Mouse (Mus musculus): ENCODE results near the gene Trim46. TPM values are rescaled to one million over a fixed set of nuclear protein-coding genes. Genes with fewer than 3 reads are reported as not detected.

Gene Trim46
- polyA plus RNA-seq, 1 experiment = 12.1 TPM

- no peak for TF ChIP-seq CTCF (IDR thresholded peaks at IDR 0.05; ENCODE audit: borderline replicate concordance, control insufficient read depth, extremely low read depth, insufficient read depth, low read length, poor library complexity)
- TF ChIP-seq POLR2A (IDR thresholded peaks at IDR 0.05; ENCODE audit: control insufficient read depth, extremely low read depth, insufficient read depth, low read length, poor library complexity) = no peak
- WGBS = 83% methylated on average over 2 of the region's 2 CpGs
- Histone ChIP-seq H3K4me3 (ENCODE audit: control insufficient read depth, insufficient read depth, low read length) (no peak overlapping the region), H3K27me3 (ENCODE audit: control insufficient read depth, insufficient read depth, low read length) (no peaks in the 10 kb centered on the region), H3K4me1 (replicated peaks; ENCODE audit: control insufficient read depth, insufficient read depth, low read length) (peaks cover 6% of the 10 kb centered on the region), H3K36me3 (ENCODE audit: control insufficient read depth, insufficient read depth, low read length) (peaks cover 47% of the 10 kb centered on the region), H3K27ac (ENCODE audit: control insufficient read depth, insufficient read depth, low read length) (no peak overlapping the region)
- no peak for DNase-seq
Measured at GRCm38 (mm10) chr3:89206695-89207094, 39.4 kb downstream of the Trim46 start.

- DNase-seq = no peak
- Histone ChIP-seq H3K27me3 (ENCODE audit: control insufficient read depth, insufficient read depth, low read length) (no peaks in the 10 kb centered on the region), H3K4me1 (replicated peaks; ENCODE audit: control insufficient read depth, insufficient read depth, low read length) (peaks cover 6% of the 10 kb centered on the region), H3K36me3 (ENCODE audit: control insufficient read depth, insufficient read depth, low read length) (peaks cover 47% of the 10 kb centered on the region), H3K4me3 (ENCODE audit: control insufficient read depth, insufficient read depth, low read length) (no peak overlapping the region), H3K27ac (ENCODE audit: control insufficient read depth, insufficient read depth, low read length) (no peak overlapping the region)
- WGBS = 97% methylated on average over 7 of the region's 7 CpGs
- no peak for TF ChIP-seq POLR2A (IDR thresholded peaks at IDR 0.05; ENCODE audit: control insufficient read depth, extremely low read depth, insufficient read depth, low read length, poor library complexity)
- TF ChIP-seq CTCF (IDR thresholded peaks at IDR 0.05; ENCODE audit: borderline replicate concordance, control insufficient read depth, extremely low read depth, insufficient read depth, low read length, poor library complexity) = no peak
Measured at GRCm38 (mm10) chr3:89206079-89206478, 40.0 kb downstream of the Trim46 start.

GRCm38 (mm10) chr3:89203142-89203514 lies 43.0 kb downstream of the Trim46 start:
- DNase-seq = no peak
- H3K27me3 ChIP-seq (ENCODE audit: control insufficient read depth, insufficient read depth, low read length) = no peaks in the 10 kb centered on the region
- WGBS = 21% methylated on average over 5 of the region's 5 CpGs
- H3K4me1 ChIP-seq (replicated peaks; ENCODE audit: control insufficient read depth, insufficient read depth, low read length) = peaks cover 6% of the 10 kb centered on the region
- peaks cover 33% of the 10 kb centered on the region for H3K36me3 ChIP-seq (ENCODE audit: control insufficient read depth, insufficient read depth, low read length)
- TF ChIP-seq CTCF (IDR thresholded peaks at IDR 0.05; ENCODE audit: borderline replicate concordance, control insufficient read depth, extremely low read depth, insufficient read depth, low read length, poor library complexity) (no peak), POLR2A (IDR thresholded peaks at IDR 0.05; ENCODE audit: control insufficient read depth, extremely low read depth, insufficient read depth, low read length, poor library complexity) (no peak)
- H3K4me3 ChIP-seq (ENCODE audit: control insufficient read depth, insufficient read depth, low read length) = peak overlapping the region; percentile 32
- H3K27ac ChIP-seq (ENCODE audit: control insufficient read depth, insufficient read depth, low read length) = no peak overlapping the region

GRCm38 (mm10) chr3:89202253-89203141 lies 43.6 kb downstream of the Trim46 start, which contains the start of gene Gba:
Gene Gba, plus strand, starts transcription at chr3:89202928.
- Histone ChIP-seq H3K27me3 (ENCODE audit: control insufficient read depth, insufficient read depth, low read length) (no peaks in the 10 kb centered on the region), H3K27ac (ENCODE audit: control insufficient read depth, insufficient read depth, low read length) (no peak within 1 kb of the TSS), H3K4me1 (replicated peaks; ENCODE audit: control insufficient read depth, insufficient read depth, low read length) (peaks cover 6% of the 10 kb centered on the region), H3K36me3 (ENCODE audit: control insufficient read depth, insufficient read depth, low read length) (peaks cover 28% of the 10 kb centered on the region), H3K4me3 (ENCODE audit: control insufficient read depth, insufficient read depth, low read length) (peak within 1 kb of the TSS; percentile 32)
- WGBS = 24% methylated on average over 13 of the region's 13 CpGs
- DNase-seq = peak; percentile 85
- no peak for TF ChIP-seq CTCF (IDR thresholded peaks at IDR 0.05; ENCODE audit: borderline replicate concordance, control insufficient read depth, extremely low read depth, insufficient read depth, low read length, poor library complexity)
- no peak for TF ChIP-seq POLR2A (IDR thresholded peaks at IDR 0.05; ENCODE audit: control insufficient read depth, extremely low read depth, insufficient read depth, low read length, poor library complexity)

GRCm38 (mm10) chr3:89199839-89200238 lies 46.3 kb downstream of the Trim46 start:
- no peak overlapping the region for H3K4me3 ChIP-seq (ENCODE audit: control insufficient read depth, insufficient read depth, low read length)
- no peak overlapping the region for H3K27ac ChIP-seq (ENCODE audit: control insufficient read depth, insufficient read depth, low read length)
- TF ChIP-seq CTCF (IDR thresholded peaks at IDR 0.05; ENCODE audit: borderline replicate concordance, control insufficient read depth, extremely low read depth, insufficient read depth, low read length, poor library complexity) (no peak), POLR2A (IDR thresholded peaks at IDR 0.05; ENCODE audit: control insufficient read depth, extremely low read depth, insufficient read depth, low read length, poor library complexity) (no peak)
- WGBS = 63% methylated on average over 3 of the region's 3 CpGs
- H3K4me1 ChIP-seq (replicated peaks; ENCODE audit: control insufficient read depth, insufficient read depth, low read length) = peaks cover 14% of the 10 kb centered on the region
- no peak for DNase-seq
- H3K27me3 ChIP-seq (ENCODE audit: control insufficient read depth, insufficient read depth, low read length) = no peaks in the 10 kb centered on the region
- H3K36me3 ChIP-seq (ENCODE audit: control insufficient read depth, insufficient read depth, low read length) = 0 out of 2 replicates have a peak, but pooled peaks cover 2% of the 10 kb centered on the region

GRCm38 (mm10) chr3:89195979-89196877 lies 49.9 kb downstream of the Trim46 start:
- Histone ChIP-seq H3K27ac (ENCODE audit: control insufficient read depth, insufficient read depth, low read length) (peak overlapping the region; percentile 85), H3K27me3 (ENCODE audit: control insufficient read depth, insufficient read depth, low read length) (no peaks in the 10 kb centered on the region), H3K4me1 (replicated peaks; ENCODE audit: control insufficient read depth, insufficient read depth, low read length) (peaks cover 10% of the 10 kb centered on the region), H3K4me3 (ENCODE audit: control insufficient read depth, insufficient read depth, low read length) (peak overlapping the region; percentile 54), H3K36me3 (ENCODE audit: control insufficient read depth, insufficient read depth, low read length) (no peaks in the 10 kb centered on the region)
- TF ChIP-seq CTCF (IDR thresholded peaks at IDR 0.05; ENCODE audit: borderline replicate concordance, control insufficient read depth, extremely low read depth, insufficient read depth, low read length, poor library complexity) (0 out of 2 replicates have a peak, but pooled peaks have one; percentile 31), POLR2A (IDR thresholded peaks at IDR 0.05; ENCODE audit: control insufficient read depth, extremely low read depth, insufficient read depth, low read length, poor library complexity) (peak; percentile 71)
- 7% methylated on average over 33 of the region's 33 CpGs for WGBS
- peak; percentile 89 for DNase-seq
